In genomic region chr5:113164873-113165441, GRCm38 (mm10) we compare ENCODE assay signal across 7 mouse cellular contexts. TPM values are rescaled to one million over a fixed set of nuclear protein-coding genes. Genes with fewer than 3 reads are reported as not detected.
DNase-seq lines count a peak whose midpoint lies in the region; ATAC-seq and TF ChIP-seq lines count a peak whose summit lies in the region.

No protein-coding gene starts in this region.

- H3K4me1 ChIP-seq in hindbrain, postnatal 0 days (ENCODE audit: insufficient read depth, low read length) = peaks cover 6% of the 10 kb centered on the region
- peaks cover 23% of the 10 kb centered on the region for H3K4me1 ChIP-seq in limb, embryonic 13.5 days
- H3K4me1 ChIP-seq in midbrain, embryonic 12.5 days = peaks cover 27% of the 10 kb centered on the region
- peaks cover 26% of the 10 kb centered on the region for H3K4me1 ChIP-seq in stomach, embryonic 14.5 days (ENCODE audit: control insufficient read depth, insufficient read depth, low read length)

- no peak overlapping the region for H3K9ac ChIP-seq in hindbrain, postnatal 0 days (replicated peaks; ENCODE audit: low read length)
- H3K9ac ChIP-seq in limb, embryonic 13.5 days = no peak overlapping the region
- H3K9ac ChIP-seq in midbrain, embryonic 12.5 days (replicated peaks) = no peak overlapping the region
- no peak overlapping the region for H3K9ac ChIP-seq in stomach, embryonic 14.5 days (replicated peaks; ENCODE audit: low read depth, low read length)

- intact Hi-C loops in gastrocnemius, adult 2 months (cut with DNase I) = no loop called here

- WGBS in hindbrain, postnatal 0 days = 14% methylated on average over 16 of the region's 16 CpGs
- WGBS in limb, embryonic 13.5 days = 8% methylated on average over 16 of the region's 16 CpGs
- WGBS in midbrain, embryonic 12.5 days = 6% methylated on average over 16 of the region's 16 CpGs
- WGBS in stomach, embryonic 14.5 days = 16% methylated on average over 16 of the region's 16 CpGs

- peak overlapping the region; percentile 62 for H3K4me3 ChIP-seq in gastrocnemius, adult 2 months
- no peak overlapping the region for H3K4me3 ChIP-seq in hindbrain, postnatal 0 days (ENCODE audit: low read length)
- no peak overlapping the region for H3K4me3 ChIP-seq in limb, embryonic 13.5 days
- H3K4me3 ChIP-seq in midbrain, embryonic 12.5 days = no peak overlapping the region
- H3K4me3 ChIP-seq in stomach, embryonic 14.5 days (ENCODE audit: low read depth, low read length) = no peak overlapping the region

- H3K9me3 ChIP-seq in hindbrain, postnatal 0 days (ENCODE audit: low read length) = no peaks in the 10 kb centered on the region
- no peaks in the 10 kb centered on the region for H3K9me3 ChIP-seq in limb, embryonic 13.5 days
- no peaks in the 10 kb centered on the region for H3K9me3 ChIP-seq in midbrain, embryonic 12.5 days
- H3K9me3 ChIP-seq in stomach, embryonic 14.5 days (ENCODE audit: control insufficient read depth, low read depth, low read length) = no peaks in the 10 kb centered on the region

- no peak overlapping the region for H3K4me2 ChIP-seq in hindbrain, postnatal 0 days (ENCODE audit: low read depth, low read length)
- H3K4me2 ChIP-seq in limb, embryonic 13.5 days (replicated peaks) = no peak overlapping the region
- no peak overlapping the region for H3K4me2 ChIP-seq in midbrain, embryonic 12.5 days (replicated peaks)
- H3K4me2 ChIP-seq in stomach, embryonic 14.5 days (replicated peaks; ENCODE audit: low read depth, low read length) = no peak overlapping the region

- ATAC-seq in hindbrain, postnatal 0 days = peak; percentile 83
- peak; percentile 82 for ATAC-seq in limb, embryonic 13.5 days (ENCODE audit: low FRiP score, low read depth)
- peak; percentile 86 for ATAC-seq in midbrain, embryonic 12.5 days (ENCODE audit: low FRiP score, low read depth)
- ATAC-seq in stomach, embryonic 14.5 days (ENCODE audit: insufficient number of reproducible peaks, insufficient read depth, low FRiP score, low read depth) = peak; percentile 89

- H3K27ac ChIP-seq in gastrocnemius, adult 2 months = peak overlapping the region; percentile 91
- no peak overlapping the region; the same call in 1 of the 2 replicates for H3K27ac ChIP-seq in hindbrain, postnatal 0 days
- peak overlapping the region; percentile 11; the same call in 1 of the 2 replicates for H3K27ac ChIP-seq in limb, embryonic 13.5 days
- peak overlapping the region; percentile 68 for H3K27ac ChIP-seq in midbrain, embryonic 12.5 days (replicated peaks)
- no peak overlapping the region for H3K27ac ChIP-seq in stomach, embryonic 14.5 days (ENCODE audit: low read length)

- H3K27me3 ChIP-seq in hindbrain, postnatal 0 days (ENCODE audit: insufficient read depth, low read length) = no peaks in the 10 kb centered on the region
- peaks cover 2% of the 10 kb centered on the region; the same call in 1 of the 2 replicates for H3K27me3 ChIP-seq in limb, embryonic 13.5 days
- H3K27me3 ChIP-seq in midbrain, embryonic 12.5 days = peaks cover 9% of the 10 kb centered on the region; the same call in 1 of the 2 replicates
- H3K27me3 ChIP-seq in stomach, embryonic 14.5 days (ENCODE audit: control insufficient read depth, insufficient read depth, low read length) = no peaks in the 10 kb centered on the region

- DNase-seq in ZHBTc4 (ENCODE audit: low read depth, low spot score) = peak; percentile 99
- DNase-seq in c-Kit-positive CD71-negative TER-119-negative erythroid progenitor cells, embryonic 14.5 days (ENCODE audit: low read depth) = peak; percentile 93
- peak; percentile 93 for DNase-seq in gastrocnemius, adult 2 months
- DNase-seq in hindbrain, postnatal 0 days (ENCODE audit: low spot score) = peak; percentile 70

- TF ChIP-seq CTCF in gastrocnemius, adult 2 months (IDR thresholded peaks at IDR 0.05) = no peak
- TF ChIP-seq CTCF in hindbrain, postnatal 0 days (IDR thresholded peaks at IDR 0.05; ENCODE audit: low read depth) = no peak

- no peaks in the 10 kb centered on the region for H3K36me3 ChIP-seq in hindbrain, postnatal 0 days (ENCODE audit: insufficient read depth, low read length)
- H3K36me3 ChIP-seq in limb, embryonic 13.5 days = no peaks in the 10 kb centered on the region
- H3K36me3 ChIP-seq in midbrain, embryonic 12.5 days = no peaks in the 10 kb centered on the region
- no peaks in the 10 kb centered on the region for H3K36me3 ChIP-seq in stomach, embryonic 14.5 days (ENCODE audit: control insufficient read depth, insufficient read depth, low read length)

RNA-seq across cellular contexts. Expression of gene 2900026A02Rik, which starts 56.1 kb away (rescaled TPM):
- total RNA-seq in gastrocnemius, adult 2 months (2021) = 10 to 100 TPM; 19.6 to 24.6 TPM
- 9.2 and 10.6 TPM in 2 replicates for total RNA-seq in hindbrain, postnatal 0 days (2014; rRNA removed)
- polyA plus RNA-seq in hindbrain, postnatal 0 days (2015; fragmentation: Nextera tagmentation; extraction: Ambion mirVana) = 2.5 and 3.1 TPM in 2 replicates
- polyA plus RNA-seq in limb, embryonic 13.5 days (2015; fragmentation: Nextera tagmentation; extraction: Ambion mirVana) = 6.0 and 7.2 TPM in 2 replicates
- 2.9 and 3.1 TPM in 2 replicates for polyA plus RNA-seq in midbrain, embryonic 12.5 days (2016; fragmentation: Nextera tagmentation; extraction: Ambion mirVana)
- polyA plus RNA-seq in stomach, embryonic 14.5 days (2014; fragmentation: Nextera tagmentation; extraction: Ambion mirVana) = 9.2 and 10.2 TPM in 2 replicates

Comparison
In these comparisons a context has a peak if more than half of its experiments do, and no peak if none do; other contexts are left out.
1. H3K27ac ChIP-seq: peak in gastrocnemius, adult 2 months (single experiment), limb, embryonic 13.5 days (single experiment) and midbrain, embryonic 12.5 days (single experiment); none in hindbrain, postnatal 0 days (single experiment) and stomach, embryonic 14.5 days (single experiment).
2. Peak in every context shown above with its lines, with median percentiles within 50 percentile points of each other: DNase-seq and ATAC-seq.